Mouse (Mus musculus) cerebellum, adult 11 months (tissue): ENCODE results near the gene Hspa1a.
A peak's percentile ranks its signal among the peaks of the same experiment; 100 is the strongest.
"Not testable (repeated sequence)": the region's sequence is repeated elsewhere in the genome, so short reads cannot be mapped to it uniquely, and the experiment has no call there.

ENCODE experiments used
- DNase-seq: peaks from one replicate; pipeline ENCODE4 v3.0.0; 2022

The Hspa1a gene

DNA sequence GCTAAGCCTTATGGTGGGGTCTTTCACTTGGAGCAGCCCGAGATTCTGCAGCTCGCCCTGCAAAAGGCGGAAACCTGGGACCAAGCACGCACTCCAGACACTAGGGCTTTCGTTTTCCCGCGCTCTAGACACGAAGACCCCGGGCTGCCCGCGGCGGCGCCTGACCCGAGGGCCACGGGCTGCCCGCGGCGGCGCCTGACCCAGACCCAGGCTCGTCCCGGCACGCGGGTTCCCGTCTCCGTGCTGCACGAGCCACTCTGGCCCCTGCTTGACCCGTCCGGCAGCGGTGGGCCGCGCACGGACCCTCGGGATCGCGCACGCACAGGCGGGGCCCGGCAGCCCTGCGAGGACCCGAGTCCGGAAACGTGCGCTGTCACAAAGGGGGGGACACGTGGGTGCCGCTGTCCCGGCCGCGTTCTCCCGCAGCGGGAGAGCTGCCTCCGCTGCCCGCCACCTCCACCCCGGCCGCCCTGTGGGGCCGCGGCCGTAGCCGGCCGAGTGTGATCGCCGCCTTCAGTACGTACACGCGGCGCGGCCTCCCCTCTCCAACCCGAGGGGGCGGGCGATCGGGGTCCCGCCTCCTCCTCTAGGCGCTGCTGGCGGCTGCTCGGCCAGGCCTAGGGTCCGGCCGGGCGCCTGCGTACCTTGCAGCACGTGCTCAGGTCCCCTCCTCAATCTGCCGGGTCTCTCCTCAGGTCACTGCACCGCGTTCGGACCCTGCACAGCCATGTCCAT is 28.9 kb upstream of the Hspa1a start, which contains the start of gene Vars:
Gene Vars, plus strand, starts transcription at position 271 of the 735 bp plus-strand sequence.
- peak; percentile 78 for DNase-seq

DNA sequence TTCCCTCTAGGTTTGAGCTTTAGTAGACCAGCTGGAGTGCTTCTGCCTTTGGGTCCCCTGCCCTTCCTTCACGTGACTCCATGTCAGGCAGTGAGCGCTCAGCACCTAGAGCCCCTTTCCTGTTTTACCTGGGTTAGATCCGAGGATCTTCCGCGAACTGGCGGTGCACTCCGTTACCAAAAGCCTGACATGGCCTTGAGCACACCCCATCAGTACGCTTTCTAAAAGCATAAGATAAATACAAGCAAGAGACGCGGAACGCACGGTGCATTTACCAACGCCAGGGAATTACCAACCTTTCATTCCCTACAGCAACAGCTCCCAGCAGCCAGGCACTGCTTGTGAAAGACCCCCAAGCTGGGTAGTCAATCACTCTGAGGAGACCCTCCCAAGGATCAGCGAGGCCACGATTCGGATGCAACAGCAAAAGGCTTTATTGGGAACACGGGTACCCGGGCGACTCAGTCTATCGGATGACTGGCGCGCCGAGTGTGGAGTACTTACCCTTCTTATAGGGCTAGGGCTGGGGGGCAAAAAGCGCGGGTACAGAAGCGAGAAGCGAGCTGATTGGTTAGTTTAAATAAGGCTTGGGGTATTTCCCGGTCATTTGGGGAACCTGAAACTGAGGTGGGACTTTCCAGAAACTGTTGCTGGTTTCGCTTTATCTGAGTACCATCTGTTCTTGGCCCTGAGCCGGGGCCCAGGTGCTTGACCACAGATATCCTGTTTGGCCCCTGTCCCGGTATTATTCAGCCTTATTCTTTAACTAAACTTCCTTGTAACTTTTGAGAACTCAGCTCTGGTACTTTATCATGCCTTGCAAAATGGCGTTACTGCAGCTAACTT is 28.1 kb upstream of the Hspa1a start:
- DNase-seq = not testable (repeated sequence)

DNA sequence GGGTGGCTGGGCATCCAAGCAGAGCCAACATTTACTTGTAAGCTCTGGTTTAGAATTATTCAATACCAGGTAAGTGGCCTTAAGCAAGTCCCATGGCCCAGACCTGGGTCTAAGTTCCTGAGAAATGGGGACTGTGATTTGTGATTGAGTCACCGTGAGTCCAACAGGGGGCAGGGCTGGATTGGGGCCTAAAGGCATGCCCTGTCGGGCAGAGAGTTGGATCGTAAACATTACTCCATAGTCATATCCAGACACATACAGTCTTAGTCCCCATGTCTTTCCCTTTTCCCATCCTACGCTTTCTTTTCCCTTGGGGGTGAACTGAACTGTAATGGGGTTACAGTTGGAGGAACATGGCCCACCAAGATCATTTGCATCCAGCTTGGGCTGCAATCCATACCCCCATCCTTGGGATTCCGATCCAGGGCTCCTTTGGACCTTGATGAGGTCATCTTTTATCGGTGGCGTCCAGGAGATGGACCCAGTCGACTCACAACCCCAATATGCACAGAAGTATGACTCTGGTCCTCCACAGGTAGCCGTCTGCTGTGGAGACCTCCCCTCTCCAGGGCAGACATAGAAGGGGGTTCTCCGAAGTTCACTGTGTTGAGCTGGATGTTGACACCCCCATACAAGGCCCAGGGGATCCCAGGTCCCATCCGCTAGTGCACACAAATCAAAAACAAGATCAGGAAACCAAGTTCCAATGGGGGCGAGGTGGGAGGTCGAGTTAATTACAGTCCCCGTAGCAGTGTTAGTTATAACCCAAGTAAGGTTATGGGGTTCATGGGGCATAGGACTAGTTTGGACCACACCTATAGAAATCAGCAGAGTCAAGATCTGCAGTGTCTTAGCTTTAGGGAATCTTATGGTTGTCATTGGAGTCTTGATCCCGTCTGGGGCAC is 26.8 kb upstream of the Hspa1a start:
- DNase-seq = no peak

GRCm38 (mm10) chr17:34997142-34997483 is 25.2 kb upstream of the Hspa1a start:
- DNase-seq = no peak

DNA sequence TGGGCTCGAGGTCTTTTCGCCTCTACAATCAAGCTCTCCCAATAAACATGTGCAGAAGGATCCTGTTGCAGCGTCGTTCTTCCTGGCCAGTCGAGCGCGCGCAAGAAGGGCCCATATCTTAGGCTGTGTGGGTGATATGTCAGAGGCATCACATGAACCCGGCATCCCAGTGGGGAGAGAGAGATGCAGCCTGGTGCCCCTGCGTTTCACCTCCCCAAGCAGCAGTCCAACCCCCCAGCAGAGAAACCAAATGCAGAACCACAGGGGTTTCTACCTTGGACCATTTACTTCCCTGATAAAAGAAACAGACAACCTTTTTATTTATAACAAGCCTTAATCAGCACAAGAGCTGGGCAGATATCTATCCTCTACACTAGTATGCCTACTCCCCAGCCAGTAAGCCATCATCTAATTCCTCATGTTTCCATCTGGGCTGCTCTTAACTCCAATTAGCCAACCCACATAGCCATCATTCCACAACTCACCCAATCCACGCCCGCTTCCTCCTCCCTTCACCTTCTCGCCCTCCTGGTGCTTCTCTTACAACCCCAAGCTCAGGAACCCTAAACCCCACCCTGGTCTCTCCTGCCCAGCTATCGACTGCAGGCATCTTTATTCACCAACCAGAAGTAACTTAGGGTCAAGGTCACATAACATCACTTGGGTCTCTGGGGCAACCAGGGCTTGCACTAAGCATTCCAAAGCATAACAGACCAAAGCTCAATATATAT is 24.6 kb upstream of the Hspa1a start:
- no peak for DNase-seq

- not testable (repeated sequence) for DNase-seq
Observed at GRCm38 (mm10) chr17:34995927-34996326, 24.0 kb upstream of the Hspa1a start.

- not testable (repeated sequence) for DNase-seq
Observed at GRCm38 (mm10) chr17:34995192-34995591, 23.2 kb upstream of the Hspa1a start.

GRCm38 (mm10) chr17:34994751-34995150 is 22.8 kb upstream of the Hspa1a start:
- no peak for DNase-seq

- no peak for DNase-seq
Observed at GRCm38 (mm10) chr17:34984218-34984617, 12.3 kb upstream of the Hspa1a start.

- no peak for DNase-seq
Observed at GRCm38 (mm10) chr17:34982328-34982727, 10.4 kb upstream of the Hspa1a start.

- peak; percentile 87 for DNase-seq
Observed at GRCm38 (mm10) chr17:34981690-34982180, 9.8 kb upstream of the Hspa1a start, which contains the start of gene Lsm2. Gene Lsm2 (plus strand): TSS chr17:34981862.

- no peak for DNase-seq
Observed at GRCm38 (mm10) chr17:34980655-34981054, 8.7 kb upstream of the Hspa1a start.

- DNase-seq = no peak
Observed at GRCm38 (mm10) chr17:34979631-34980030, 7.7 kb upstream of the Hspa1a start.

GRCm38 (mm10) chr17:34978239-34978638 is 6.3 kb upstream of the Hspa1a start:
- DNase-seq = no peak

DNA sequence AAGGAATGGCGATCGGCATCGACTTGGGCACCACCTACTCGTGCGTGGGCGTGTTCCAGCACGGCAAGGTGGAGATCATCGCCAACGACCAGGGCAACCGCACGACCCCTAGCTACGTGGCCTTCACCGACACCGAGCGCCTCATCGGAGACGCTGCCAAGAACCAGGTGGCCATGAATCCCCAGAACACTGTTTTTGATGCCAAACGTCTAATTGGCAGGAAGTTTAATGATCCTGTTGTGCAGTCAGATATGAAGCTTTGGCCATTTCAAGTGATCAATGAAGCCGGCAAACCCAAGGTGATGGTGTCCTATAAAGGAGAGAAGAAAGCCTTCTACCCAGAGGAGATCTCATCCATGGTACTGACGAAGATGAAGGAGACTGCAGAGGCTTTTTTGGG is 5.0 kb upstream of the Hspa1a start:
- no peak for DNase-seq

DNA sequence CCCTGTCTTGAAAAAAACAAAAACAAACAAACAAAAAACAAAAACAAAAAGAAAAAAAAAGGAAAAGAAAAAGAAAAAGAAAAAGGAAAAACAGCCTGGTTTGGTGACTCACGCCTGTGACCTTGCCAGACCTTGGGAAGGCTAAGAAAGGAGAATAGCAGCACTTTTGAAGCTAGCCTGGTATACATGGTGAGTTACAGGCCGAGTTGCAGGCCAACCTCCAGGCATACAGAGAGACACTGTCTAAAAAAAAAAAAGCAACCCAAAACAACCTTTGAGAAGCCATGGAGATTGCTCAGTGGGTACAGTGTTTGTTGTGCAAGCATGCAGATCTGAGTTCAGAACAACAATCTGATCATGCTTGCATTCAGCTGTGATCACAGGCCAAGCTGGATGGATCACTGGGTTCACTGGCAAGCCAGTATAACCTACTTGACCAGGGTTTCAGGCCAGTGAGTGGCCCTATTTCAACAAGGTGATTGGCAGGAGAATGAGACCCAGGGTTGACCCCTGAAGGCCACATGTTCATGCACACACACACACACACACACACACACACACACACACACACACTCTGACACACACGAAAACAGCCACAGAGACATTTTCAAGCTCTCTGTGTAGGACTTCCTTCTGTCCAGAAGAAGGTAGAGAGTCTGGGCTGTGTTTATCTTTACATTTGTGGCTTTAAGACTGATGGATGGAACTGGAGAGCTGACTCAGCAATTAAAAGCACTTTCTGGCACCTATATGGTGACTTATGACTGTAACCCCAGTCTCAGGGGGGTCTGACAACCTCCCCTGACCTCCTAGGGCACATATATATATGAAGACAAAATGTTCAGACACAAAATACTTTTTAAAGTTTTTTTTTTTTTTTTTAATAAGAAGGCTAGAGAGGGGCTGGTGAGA is 3.9 kb upstream of the Hspa1a start:
- no peak for DNase-seq

DNA sequence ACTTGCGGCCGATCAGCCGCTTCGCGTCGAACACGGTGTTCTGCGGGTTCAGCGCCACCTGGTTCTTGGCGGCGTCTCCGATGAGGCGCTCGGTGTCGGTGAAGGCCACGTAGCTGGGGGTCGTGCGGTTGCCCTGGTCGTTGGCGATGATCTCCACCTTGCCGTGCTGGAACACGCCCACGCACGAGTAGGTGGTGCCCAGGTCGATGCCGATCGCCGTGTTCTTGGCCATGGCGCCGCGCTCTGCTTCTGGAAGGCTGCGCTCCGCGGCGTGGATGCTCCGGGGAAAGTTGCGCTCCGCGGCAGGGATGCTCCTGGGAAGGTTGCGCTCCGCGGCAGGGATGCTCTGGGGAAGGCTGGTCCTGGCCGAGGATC is 275 bp downstream of the Hspa1a start:
- DNase-seq = not testable (repeated sequence)

- not testable (repeated sequence) for DNase-seq
Observed at GRCm38 (mm10) chr17:34970850-34971249, 1.1 kb downstream of the Hspa1a start.

GRCm38 (mm10) chr17:34969822-34970221 is 2.1 kb downstream of the Hspa1a start, which contains the start of gene Gm20481:
Gene Gm20481 (plus strand): TSS chr17:34969912.
- DNase-seq = not testable (repeated sequence)

- no peak for DNase-seq
Observed at GRCm38 (mm10) chr17:34965627-34966026, 6.3 kb downstream of the Hspa1a start.

DNA sequence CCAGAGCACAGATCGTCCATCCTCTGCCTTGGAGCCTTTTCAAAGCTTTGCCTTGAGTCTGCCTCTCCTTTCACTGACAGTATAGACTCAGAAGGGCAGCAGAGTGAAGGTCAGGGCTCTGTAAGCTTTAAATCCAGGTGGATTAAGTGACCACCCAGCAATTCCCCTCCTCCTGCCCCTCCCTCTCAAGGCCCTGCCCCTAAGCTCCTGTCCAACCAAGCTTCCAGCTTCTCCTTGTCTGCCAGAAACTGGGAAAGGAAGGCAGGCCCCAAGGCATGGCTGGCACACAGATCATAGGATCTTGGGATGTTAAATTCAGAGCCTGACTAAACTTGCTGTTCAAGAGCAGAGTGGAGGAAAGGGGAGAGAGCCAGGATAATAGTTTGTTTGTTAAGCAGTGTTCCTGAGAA is 7.3 kb downstream of the Hspa1a start:
- DNase-seq = no peak
